Comparison of ENCODE assay signal across 8 mouse cellular contexts in the genomic region with DNA sequence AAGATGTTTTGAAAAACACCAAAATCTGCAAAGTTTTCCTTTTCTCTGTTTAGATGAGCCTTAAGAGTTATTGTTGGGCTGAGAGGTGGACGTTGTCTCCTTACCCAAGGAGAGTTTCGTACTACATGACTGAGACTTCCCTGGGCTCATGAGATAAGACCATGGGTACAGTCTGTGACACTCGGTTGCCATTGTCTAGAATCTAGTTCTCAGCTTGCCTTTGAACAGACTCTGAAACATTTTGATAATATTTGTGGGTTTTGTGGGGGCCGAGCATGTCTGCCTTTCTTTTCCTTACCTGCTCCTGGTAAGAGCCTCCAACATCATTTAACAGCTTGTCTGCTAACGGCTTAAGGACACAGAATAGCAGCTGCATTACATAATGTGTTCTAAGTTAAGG.
A peak's percentile ranks its signal among the peaks of the same experiment; 100 is the strongest.
DNase-seq lines count a peak whose midpoint lies in the region; ATAC-seq and TF ChIP-seq lines count a peak whose summit lies in the region.

No protein-coding gene starts in this region.

- TF ChIP-seq CTCF in lung, postnatal 0 days (IDR thresholded peaks at IDR 0.05) = no peak
- no peak for TF ChIP-seq CTCF in lung, adult 2 months (IDR thresholded peaks at IDR 0.05; ENCODE audit: insufficient read depth, low read length)

- H3K36me3 ChIP-seq in heart, embryonic 15.5 days = no peaks in the 10 kb centered on the region
- no peaks in the 10 kb centered on the region for H3K36me3 ChIP-seq in lung, postnatal 0 days (ENCODE audit: insufficient read depth, low read length)
- no peaks in the 10 kb centered on the region for H3K36me3 ChIP-seq in liver, embryonic 15.5 days (replicated peaks)

- ATAC-seq in heart, embryonic 15.5 days (replicated peaks; ENCODE audit: insufficient number of reproducible peaks, insufficient read depth, low FRiP score, low read depth) = no peak
- no peak for ATAC-seq in lung, postnatal 0 days
- peak; percentile 83 for ATAC-seq in liver, embryonic 15.5 days (ENCODE audit: insufficient read depth)

- no peak overlapping the region for H3K9ac ChIP-seq in heart, embryonic 15.5 days
- H3K9ac ChIP-seq in lung, postnatal 0 days (replicated peaks; ENCODE audit: low read depth) = no peak overlapping the region
- H3K9ac ChIP-seq in liver, embryonic 15.5 days = no peak overlapping the region

- TF ChIP-seq POLR2A in lung, adult 2 months (IDR thresholded peaks at IDR 0.05; ENCODE audit: borderline replicate concordance, extremely low read depth, low read depth, low read length) = no peak

- TF ChIP-seq EP300 in lung, postnatal 0 days (IDR thresholded peaks at IDR 0.05) = no peak

- peaks cover 57% of the 10 kb centered on the region for H3K4me1 ChIP-seq in heart, embryonic 15.5 days (replicated peaks)
- H3K4me1 ChIP-seq in lung, postnatal 0 days (ENCODE audit: insufficient read depth, low read depth, low read length) = peaks cover 9% of the 10 kb centered on the region; the same call in 1 of the 2 replicates
- peaks cover 26% of the 10 kb centered on the region for H3K4me1 ChIP-seq in lung, adult 2 months (ENCODE audit: control insufficient read depth, insufficient read depth, low read length)
- H3K4me1 ChIP-seq in liver, embryonic 15.5 days (replicated peaks) = peaks cover 9% of the 10 kb centered on the region

- no peak overlapping the region for H3K4me2 ChIP-seq in heart, embryonic 15.5 days
- H3K4me2 ChIP-seq in lung, postnatal 0 days (replicated peaks; ENCODE audit: low read depth, low read length) = no peak overlapping the region
- H3K4me2 ChIP-seq in liver, embryonic 15.5 days = no peak overlapping the region

- H3K9me3 ChIP-seq in heart, embryonic 15.5 days (replicated peaks) = no peaks in the 10 kb centered on the region
- H3K9me3 ChIP-seq in lung, postnatal 0 days (ENCODE audit: low read length) = no peaks in the 10 kb centered on the region
- H3K9me3 ChIP-seq in liver, embryonic 15.5 days (replicated peaks) = no peaks in the 10 kb centered on the region

- no peak for DNase-seq in heart, postnatal 4 days
- peak; percentile 28 for DNase-seq in lung, postnatal 0 days (ENCODE audit: low spot score)
- DNase-seq in lung, adult 2 months = no peak
- peak; percentile 63 for DNase-seq in c-Kit-positive CD71-positive TER-119-negative erythroid progenitor cells, embryonic 14.5 days (ENCODE audit: low read depth)
- DNase-seq in kidney, postnatal 25 days = no peak
- DNase-seq in lung, adult 18-20 months = no peak

- WGBS in heart, embryonic 15.5 days = 44% methylated on average over 5 of the region's 5 CpGs
- WGBS in lung, postnatal 0 days = 62% methylated on average over 5 of the region's 5 CpGs
- 74% methylated on average over 5 of the region's 5 CpGs for WGBS in lung, adult 2 months
- 18% methylated on average over 5 of the region's 5 CpGs for WGBS in liver, embryonic 15.5 days (ENCODE audit: insufficient replicate concordance)

- H3K27ac ChIP-seq in heart, embryonic 15.5 days = peak overlapping the region; percentile 69
- H3K27ac ChIP-seq in lung, postnatal 0 days (ENCODE audit: low read length) = peak overlapping the region; percentile 77
- 0 out of 2 replicates have a peak overlapping the region, but pooled peaks have one; percentile 38 for H3K27ac ChIP-seq in liver, embryonic 15.5 days (replicated peaks)

- H3K27me3 ChIP-seq in heart, embryonic 15.5 days = no peaks in the 10 kb centered on the region
- H3K27me3 ChIP-seq in lung, postnatal 0 days (replicated peaks; ENCODE audit: insufficient read depth, low read length) = no peaks in the 10 kb centered on the region
- no peaks in the 10 kb centered on the region for H3K27me3 ChIP-seq in liver, embryonic 15.5 days

- H3K4me3 ChIP-seq in heart, embryonic 15.5 days = no peak overlapping the region
- H3K4me3 ChIP-seq in lung, postnatal 0 days (ENCODE audit: low read depth, low read length) = no peak overlapping the region
- no peak overlapping the region for H3K4me3 ChIP-seq in lung, adult 2 months (replicated peaks; ENCODE audit: extremely low read depth, low read depth, low read length)
- H3K4me3 ChIP-seq in liver, embryonic 15.5 days (replicated peaks) = no peak overlapping the region

Comparison
In these comparisons a context has a peak if more than half of its experiments do, and no peak if none do; other contexts are left out.
1. DNase-seq: peak in lung, postnatal 0 days (single experiment) and c-Kit-positive CD71-positive TER-119-negative erythroid progenitor cells, embryonic 14.5 days (single experiment); none in heart, postnatal 4 days (single experiment), lung, adult 2 months (single experiment), kidney, postnatal 25 days (0 of 2) and lung, adult 18-20 months (0 of 2).
2. Peak in every context shown above with its lines, with median percentiles within 50 percentile points of each other: H3K27ac ChIP-seq.